Mouse (Mus musculus): ENCODE measurements at regions not wholly inside any gene's neighbourhood (a gene's known extent, or its start where the extent isn't known, plus 50 kb on each side); places are given as distances from the start of the nearest gene placed in this dataset.

DNA sequence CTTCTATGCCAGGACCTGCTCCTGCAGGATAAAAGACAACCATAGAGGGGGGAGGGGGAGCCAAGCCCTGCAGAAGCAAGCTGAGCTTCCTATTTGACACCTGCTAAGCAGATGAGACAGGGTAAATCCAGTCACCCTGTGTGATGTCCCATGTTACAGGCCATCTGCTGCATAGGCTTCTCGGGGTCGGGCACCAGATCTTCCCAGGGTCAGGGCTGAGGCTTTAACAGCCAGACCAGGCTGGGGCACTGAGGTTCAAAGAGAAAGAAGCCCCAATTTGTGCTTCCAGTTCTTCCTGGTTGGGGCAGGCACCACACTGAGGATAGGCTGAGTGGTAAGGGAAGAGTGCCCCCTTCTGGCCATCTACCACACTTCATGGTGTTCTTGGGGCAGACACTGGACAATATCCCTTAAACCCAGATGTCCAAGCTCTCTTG is 332.5 kb downstream of the Prdm2 start:
- peak; percentile 69 to 80 for DNase-seq (ENCODE audit: low spot score in 2 of 2)
- intact Hi-C loops (cut with DNase I): loop anchor here (5.0 kb wide), 4 partner anchors 263 to 728 kb away; no protein-coding TSS in a partner anchor

DNA sequence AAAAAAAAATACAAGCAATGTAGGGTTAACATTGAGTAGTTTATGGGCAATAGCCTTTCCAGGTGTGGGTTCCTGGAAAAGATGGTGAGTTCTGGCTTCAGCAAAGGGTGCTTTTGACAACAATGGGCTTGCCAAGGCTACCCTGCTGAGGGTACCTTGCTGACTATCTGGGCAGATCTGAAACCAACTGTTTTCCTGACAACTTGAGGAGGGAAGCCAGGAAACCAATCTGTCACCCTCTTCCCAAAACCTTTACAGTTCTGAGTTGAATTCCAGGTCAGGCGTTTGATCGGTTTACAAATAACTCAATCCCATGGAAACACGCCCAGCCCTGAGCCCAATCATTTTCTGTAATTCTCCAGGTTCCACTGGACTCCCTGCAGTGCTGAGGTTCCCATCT is 336.6 kb downstream of the Prdm2 start:
- intact Hi-C loops (cut with DNase I): no loop called here
- DNase-seq (ENCODE audit: low spot score in 2 of 2): no peak

DNA sequence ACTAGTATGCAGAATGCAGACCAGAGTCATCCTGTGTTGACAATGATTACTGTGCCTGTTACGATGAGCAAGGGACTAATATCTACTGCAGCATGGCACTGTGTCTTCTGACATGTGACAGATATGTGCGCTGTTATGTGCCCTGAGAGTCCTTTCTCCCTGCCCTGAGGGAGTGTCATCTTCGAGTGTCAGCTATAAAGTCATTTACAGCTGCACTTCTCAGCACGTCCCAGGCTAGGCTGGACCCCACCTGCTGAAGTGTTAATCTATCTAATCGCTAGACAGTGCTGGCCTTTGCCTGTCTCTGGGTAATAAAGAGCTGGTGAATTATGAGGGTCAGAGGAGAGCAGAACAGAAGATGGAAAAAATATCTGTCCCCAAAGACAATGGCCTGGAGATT is 337.7 kb downstream of the Prdm2 start:
- intact Hi-C loops (cut with DNase I): no loop called here

DNA sequence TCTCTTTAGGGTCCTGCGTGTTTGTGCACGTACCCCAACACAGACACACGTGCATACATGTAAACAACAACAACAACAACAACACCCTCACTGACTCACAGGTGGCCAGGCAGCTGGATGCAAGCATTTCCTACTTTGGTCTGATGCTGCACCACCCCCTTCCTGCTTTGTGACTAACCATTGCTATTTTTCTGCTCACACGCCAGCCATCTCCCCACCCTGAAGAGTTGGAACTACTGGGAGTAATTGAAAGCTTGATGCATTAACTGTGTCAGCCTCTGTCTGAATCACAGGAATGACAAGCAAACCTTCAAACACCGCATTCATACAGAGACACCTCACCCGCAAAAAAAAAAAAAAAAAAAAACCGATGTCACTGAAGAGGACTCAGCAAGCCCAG is 346.5 kb downstream of the Prdm2 start:
- peak in 1 of 2 experiments; percentile 22 for DNase-seq (ENCODE audit: low spot score in 2 of 2)
- intact Hi-C loops (cut with DNase I): no loop called here

More for the DNA sequence above, 337.7 kb downstream of the Prdm2 start:
- DNase-seq (ENCODE audit: low spot score in 2 of 2): no peak

DNA sequence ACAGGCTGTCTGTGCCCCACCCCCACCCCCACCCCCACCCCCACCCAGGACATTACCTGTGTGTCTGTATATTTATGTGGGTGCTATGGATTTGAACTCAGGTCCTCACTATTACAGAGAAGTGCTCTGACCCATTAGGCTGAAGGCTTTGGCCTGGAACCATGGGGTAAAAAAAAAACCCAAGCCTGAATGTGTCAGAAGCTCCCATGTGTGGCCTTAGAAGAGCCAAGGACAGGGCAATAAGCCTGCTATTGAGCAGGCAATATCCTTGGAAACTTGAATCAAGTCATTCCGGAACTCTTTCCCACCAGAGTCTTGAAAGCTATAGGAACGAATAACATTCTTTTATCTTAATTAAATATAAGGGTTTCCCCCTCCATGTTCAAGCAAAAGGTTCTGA is 347.2 kb downstream of the Prdm2 start:
- intact Hi-C loops (cut with DNase I): no loop called here
- DNase-seq (ENCODE audit: low spot score in 2 of 2): no peak

DNA sequence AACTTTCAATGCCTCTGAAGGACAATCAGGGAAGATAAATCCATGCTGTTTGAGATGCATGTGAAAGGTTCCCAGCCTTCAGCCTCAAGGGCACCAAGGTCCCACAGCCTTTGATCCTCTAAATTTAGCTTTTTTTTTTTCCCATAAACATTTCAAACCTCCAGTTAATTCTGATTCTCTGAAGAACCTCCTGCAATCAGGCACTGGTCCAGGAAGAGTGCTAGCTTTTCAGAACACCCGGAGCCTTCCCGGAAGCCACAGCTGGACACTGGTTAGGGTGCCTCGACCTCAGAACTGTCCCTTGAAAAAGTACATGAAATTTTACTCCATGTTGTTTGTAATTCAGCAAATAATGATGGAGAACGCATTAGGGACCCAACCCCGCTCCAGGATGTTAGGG is 348.9 kb downstream of the Prdm2 start:
- no peak for DNase-seq (ENCODE audit: low spot score in 2 of 2)
- intact Hi-C loops (cut with DNase I): no loop called here

DNA sequence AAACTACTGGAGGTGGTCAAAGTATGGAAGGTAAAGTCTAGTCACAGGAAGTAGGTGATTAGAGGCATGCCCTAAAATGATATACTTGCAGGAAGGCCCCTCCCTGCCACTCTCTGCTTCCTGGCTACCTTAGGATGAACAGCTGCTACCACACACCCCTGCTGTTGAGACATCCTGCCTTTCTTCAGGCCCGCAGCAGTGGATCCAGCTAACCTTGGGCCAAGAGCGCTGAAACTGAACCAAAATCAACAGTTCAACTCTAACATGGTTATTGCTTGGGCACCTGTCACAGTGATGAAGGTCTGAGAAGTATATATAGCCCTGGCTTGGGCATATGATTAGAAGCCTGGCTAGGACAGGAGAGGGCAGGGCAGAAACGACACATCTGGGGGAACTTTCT is 352.4 kb downstream of the Prdm2 start:
- DNase-seq (ENCODE audit: low spot score in 2 of 2): no peak
- intact Hi-C loops (cut with DNase I): no loop called here

DNA sequence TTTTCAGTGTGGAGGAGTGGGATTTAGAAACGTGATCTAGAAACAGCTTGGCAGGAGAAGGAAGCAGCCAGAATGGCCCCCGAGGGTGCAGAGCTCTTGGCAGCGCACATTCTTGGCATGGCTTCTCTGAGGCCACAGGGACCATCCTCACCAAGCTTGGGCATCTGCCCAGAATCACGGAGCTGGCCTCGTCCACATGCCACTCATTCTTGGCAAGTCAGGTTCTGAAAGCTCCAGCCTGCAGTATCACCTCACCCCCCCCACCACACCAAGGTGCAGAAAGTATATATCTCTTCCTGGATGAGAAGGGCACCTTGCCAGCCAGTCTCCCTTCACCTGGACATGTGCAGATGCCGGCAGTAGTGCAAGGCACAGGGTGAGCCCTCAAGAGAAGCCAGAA is 356.2 kb downstream of the Prdm2 start:
- intact Hi-C loops (cut with DNase I): no loop called here

DNA sequence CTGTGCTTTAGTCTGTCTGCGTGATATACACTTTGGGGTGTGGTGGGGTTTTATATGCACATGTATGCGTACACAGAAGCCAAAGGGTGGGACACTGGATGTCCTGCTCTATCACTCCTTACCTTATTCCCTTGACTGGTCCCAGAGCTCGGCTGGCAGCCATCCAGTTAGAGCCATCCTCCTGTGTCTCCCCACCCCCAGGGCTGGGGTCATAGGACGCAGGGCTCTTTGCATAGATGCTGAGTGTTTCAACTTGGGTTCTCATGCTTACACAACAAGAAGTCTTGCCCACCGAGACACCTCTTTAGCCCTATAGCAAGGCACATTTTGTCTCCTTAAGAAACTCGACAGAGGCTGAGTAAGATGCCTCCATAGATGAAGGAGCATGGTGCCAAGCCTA is 357.2 kb downstream of the Prdm2 start:
- intact Hi-C loops (cut with DNase I): no loop called here
- no peak for DNase-seq (ENCODE audit: low spot score in 2 of 2)

More for the DNA sequence above, 356.2 kb downstream of the Prdm2 start:
- DNase-seq (ENCODE audit: low spot score in 2 of 2): peak; percentile 17 to 43

DNA sequence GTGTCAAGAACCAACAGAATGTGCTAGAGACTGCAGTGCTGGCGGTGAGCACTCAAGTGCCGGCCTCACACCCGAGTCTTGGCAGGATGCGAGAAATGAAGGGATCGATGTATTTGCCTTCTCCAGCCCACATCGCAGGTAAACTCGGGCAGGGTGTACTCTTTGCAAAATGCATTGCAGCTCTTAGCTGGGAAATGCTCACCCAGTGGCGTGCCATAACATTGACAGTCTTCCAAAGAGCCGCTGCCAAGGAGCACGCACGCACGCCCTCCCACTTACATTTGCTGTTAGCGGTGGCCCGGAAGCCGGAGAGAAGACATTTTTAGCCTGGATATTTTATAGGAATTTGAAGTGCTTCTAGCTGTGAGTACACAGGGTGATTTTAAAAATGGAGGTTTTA is 358.9 kb downstream of the Prdm2 start:
- intact Hi-C loops (cut with DNase I): no loop called here
- peak; percentile 64 to 74 for DNase-seq (ENCODE audit: low spot score in 2 of 2)

DNA sequence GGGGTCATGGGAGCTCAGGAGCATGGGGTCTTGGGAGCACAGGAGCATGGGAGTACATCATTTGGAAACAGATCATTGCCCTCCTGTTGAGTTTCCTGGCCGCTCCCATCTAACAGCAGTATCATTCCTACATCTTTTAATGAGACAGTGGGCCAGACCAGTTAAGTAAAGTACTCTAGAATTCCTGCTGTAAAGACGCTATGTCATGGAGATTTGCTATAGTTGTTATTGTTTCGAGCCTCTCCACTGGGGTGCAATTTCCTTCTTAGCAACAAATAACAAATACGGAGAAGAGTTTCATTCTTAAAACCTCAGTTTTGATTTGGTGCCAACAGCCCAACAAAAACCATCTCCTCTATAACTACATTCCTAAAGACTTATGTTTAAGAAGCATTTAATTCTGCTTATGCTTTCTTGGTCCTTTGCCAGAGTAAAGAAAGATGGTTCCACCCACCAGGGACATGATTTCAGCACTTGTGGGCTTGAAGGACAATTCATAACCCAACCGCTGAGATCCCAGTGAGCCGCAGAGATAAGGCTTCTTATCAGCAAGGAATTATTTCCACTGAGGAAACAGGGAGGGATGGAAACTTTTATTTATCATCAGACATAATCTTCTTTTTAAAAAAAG is 367.6 kb downstream of the Prdm2 start:
- peak in 1 of 2 experiments; percentile 55 for DNase-seq (ENCODE audit: low spot score in 2 of 2)
- intact Hi-C loops (cut with DNase I): no loop called here

DNA sequence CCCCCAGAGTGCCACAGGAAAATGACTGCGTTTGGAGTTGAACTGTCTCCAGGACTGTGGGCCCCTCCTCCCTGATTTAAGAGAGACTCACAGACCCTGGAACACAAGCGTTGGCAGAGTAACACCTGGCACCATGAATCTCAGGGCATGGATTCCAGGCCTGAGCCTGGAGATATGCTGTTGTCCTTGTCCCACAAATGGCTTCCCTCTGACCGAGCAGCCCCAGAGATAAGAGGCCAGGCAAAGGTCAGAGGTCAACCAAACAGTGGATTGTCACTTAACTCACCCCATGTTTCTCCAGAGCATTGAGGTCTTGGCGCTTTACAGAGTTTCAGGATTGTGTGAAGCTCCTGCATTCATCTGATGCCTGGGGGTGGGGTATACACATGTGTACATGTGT is 373.3 kb downstream of the Prdm2 start:
- DNase-seq (ENCODE audit: low spot score in 2 of 2): no peak
- intact Hi-C loops (cut with DNase I): no loop called here

DNA sequence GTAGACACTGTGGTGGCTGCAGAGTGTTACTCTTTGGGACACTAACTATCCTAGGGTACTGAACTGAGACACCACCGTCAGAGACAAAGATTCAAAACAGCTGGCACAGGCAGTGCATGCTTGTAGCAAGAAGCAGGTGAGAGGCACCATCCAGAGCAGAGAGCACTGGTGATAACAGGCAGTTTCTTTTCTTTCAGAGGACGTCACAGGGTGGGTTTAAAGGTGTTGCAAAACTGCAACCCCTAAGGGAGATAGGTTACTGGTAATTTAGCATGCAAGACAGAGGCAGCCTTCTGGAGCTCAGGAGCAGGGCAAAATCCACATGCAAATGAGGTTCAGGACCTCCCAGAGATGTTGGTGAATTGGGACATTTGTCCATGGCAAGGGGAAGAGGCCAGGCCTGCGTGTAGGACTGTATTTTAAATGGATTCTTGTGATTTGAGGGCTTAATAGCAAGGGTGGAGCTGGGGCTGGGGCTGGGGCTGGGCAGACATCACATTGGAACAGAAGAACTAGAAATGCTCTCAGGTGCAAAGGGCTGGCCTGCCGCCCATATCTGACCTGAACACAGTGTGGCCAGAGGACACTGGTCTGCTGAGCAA is 374.3 kb downstream of the Prdm2 start:
- no peak for DNase-seq (ENCODE audit: low spot score in 2 of 2)
- intact Hi-C loops (cut with DNase I): no loop called here

DNA sequence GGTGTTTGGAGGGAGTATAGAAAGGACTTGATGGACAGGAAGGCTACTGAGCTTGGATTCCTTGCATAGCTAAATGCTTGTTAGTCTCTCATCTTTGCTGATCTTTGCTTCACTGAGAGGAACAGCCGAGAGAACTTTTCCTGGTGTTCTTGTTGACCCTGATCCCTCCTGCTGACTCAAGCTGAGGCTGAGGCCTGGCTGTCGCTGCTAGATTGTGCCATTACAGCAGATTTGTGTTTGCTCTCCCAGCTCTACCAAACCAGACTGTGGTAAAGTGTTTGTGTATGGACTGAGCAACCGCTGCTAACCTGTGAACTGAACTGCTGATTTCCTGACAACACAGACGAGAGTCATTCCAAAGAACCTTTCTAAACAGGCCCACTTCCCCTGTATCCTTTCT is 375.2 kb downstream of the Prdm2 start:
- DNase-seq (ENCODE audit: low spot score in 2 of 2): no peak
- intact Hi-C loops (cut with DNase I): no loop called here

DNA sequence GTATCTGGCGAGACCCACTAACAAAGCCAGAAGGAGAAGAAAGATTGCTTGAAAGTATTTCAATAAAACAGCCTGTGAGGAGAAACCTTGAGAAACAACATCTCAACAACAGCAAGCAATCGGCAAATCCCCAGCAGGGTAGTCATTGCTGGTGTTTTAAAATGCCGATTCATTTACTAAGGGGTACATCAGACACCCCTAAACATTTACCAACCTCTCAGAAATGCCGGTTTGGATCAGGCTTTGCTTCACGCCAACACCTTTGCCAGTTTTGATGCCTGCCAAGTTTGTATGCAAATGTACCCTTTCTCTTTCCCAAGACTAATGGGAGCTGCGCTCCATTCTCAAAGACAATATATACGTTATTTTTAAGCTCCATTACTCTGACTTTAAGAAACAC is 383.1 kb downstream of the Prdm2 start:
- intact Hi-C loops (cut with DNase I): no loop called here
- peak in 1 of 2 experiments; percentile 13 for DNase-seq (ENCODE audit: low spot score in 2 of 2)

DNA sequence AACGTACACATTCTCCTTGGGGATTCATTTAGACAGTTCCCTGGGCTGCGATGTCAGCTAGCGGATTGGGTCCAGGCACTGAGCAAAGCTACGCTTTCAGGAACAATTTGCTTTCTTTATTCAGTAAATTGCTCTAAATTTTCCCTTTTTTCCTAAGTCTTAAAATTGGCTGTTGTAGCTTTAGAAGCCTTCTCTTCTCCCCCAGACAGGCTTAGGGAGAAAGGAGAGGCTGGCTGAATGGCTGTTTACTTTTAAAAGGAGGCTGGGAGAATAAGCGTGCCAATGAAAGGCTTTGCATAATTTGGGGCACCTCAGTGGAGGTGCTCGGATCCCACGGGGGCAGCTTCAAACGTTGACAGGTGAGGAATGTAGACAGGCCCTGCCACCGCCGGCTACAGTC is 383.8 kb downstream of the Prdm2 start:
- intact Hi-C loops (cut with DNase I): no loop called here
- peak in 1 of 2 experiments; percentile 14 for DNase-seq (ENCODE audit: low spot score in 2 of 2)

DNA sequence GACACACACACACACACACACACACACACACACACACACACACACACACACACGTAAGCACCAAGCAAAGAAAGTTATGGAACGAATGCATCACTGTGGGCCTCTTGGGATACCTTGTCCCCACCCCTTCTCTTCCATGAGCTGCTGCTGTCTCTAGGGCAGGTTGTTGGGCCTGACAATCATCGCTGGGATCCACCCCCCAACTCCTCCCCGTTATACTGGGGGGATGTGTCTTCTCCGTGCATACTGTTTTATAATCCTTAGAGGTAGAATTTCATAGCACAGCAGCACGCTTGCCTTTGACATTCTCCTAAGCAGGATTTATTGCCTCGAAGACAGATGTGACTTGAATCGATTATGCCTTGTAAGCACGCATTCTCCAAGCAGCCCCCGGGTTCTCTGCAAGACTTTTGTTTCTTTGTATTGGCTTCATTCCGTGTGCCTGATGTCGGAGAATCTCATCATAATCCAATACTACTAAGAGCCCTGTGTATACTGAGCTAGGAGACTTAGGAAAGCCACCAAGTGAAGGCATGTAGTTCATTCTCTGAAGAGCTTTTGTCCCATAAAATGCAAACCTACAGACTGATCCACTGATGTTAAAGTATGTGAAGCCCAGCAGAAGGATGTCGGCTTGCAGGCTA is 386.4 kb downstream of the Prdm2 start:
- intact Hi-C loops (cut with DNase I): no loop called here
- no peak for DNase-seq (ENCODE audit: low spot score in 2 of 2)

DNA sequence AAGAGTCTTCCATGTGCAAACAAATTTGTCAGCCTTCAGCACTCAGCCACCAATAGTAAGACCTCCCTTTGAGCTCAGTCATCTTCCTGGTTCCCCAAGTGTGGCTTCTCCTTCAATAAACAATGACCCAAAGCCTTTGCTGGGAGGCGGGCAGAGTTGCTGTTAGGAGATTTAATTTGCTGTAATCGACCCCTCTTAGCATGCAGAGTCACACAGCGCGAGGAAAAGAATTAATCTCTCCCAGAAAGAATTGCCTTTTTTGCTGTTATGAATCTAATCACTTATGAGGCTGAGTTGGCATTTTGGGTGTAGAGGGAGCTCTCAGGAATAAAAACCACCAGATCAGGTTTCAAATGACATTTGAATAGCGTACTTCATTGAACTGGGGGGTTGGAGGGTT is 387.0 kb downstream of the Prdm2 start:
- DNase-seq (ENCODE audit: low spot score in 2 of 2): no peak
- intact Hi-C loops (cut with DNase I): no loop called here

DNA sequence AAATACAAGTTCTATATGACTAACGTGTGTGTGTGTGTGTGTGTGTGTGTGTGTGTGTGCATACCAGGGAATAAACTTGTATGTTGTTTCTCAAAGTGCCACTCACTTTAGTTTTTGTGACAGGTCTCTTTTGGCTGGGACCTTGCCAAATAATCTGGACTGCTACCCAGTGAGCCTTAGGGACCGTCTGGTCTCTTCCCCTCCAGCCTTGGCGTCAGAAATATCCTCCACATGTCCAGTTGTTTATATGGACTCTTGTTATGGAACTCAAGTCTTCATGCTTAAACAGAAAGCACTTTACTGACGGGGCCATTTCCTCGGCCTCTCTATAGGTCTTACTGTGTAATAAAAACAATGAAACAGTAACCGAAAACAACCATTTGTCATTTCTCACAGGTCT is 394.4 kb downstream of the Prdm2 start:
- intact Hi-C loops (cut with DNase I): no loop called here
- no peak for DNase-seq (ENCODE audit: low spot score in 2 of 2)

DNA sequence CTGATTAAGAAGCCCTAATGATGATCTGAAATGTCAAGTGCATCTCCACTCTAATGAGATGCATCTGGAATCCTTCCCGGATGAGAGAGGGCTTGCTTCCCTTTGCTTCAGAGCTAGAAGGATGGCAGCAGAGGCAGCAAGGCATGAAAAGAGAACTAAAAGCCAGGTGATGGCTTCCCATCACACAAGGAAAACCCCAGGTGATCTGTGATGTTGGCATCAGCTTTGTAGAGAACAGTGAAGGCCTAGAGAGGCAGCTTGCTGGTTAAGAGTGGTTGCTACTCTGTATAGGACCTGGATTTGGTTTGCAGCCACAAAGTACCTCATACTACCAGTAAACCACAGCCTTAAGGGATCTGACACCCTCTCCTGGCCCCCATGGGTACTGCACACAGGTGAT is 395.8 kb downstream of the Prdm2 start:
- no peak for DNase-seq (ENCODE audit: low spot score in 2 of 2)
- intact Hi-C loops (cut with DNase I): no loop called here

DNA sequence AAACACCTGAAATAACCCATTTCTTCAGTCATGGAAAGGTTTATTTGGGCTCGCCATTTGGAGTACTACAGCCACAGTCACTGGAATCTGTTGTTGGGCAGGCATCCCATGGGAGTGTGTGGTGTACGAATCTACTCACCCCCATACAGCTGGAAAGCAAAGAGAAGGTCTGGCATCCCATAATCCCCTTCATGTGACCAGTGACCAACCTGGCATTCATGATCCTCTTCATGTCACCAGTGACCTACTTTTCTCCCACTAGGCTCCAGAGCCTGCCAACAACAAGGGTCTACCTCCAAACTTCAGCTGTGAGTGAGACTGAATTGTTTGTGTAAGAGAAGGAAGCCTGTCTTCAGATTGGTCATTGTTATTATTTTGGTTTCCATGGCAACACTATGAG is 409.0 kb downstream of the Prdm2 start:
- DNase-seq (ENCODE audit: low spot score in 2 of 2): no peak
- intact Hi-C loops (cut with DNase I): no loop called here
